Mouse (Mus musculus): ENCODE data around the gene Cchcr1. TPM values are rescaled to one million over a fixed set of nuclear protein-coding genes. Genes with fewer than 3 reads are reported as not detected.

The Cchcr1 gene
- total RNA-seq, 4 experiments from 2014 or later: 12.0 to 18.7 (median 13.8) TPM

- no peak for DNase-seq (ENCODE audit: low spot score in 2 of 2)
These were observed 2.1 kb upstream of the Cchcr1 start for GRCm38 (mm10) chr17:35514756-35515155.

- DNase-seq (ENCODE audit: low spot score in 2 of 2): peak in 1 of 2 experiments; percentile 18
These were observed 824 bp upstream of the Cchcr1 start for GRCm38 (mm10) chr17:35515911-35516640.

- DNase-seq (ENCODE audit: low spot score in 2 of 2): no peak
These were observed 626 bp downstream of the Cchcr1 start for GRCm38 (mm10) chr17:35517526-35517925.

- no peak for DNase-seq (ENCODE audit: low spot score in 2 of 2)
These were observed 7.5 kb downstream of the Cchcr1 start for GRCm38 (mm10) chr17:35524354-35524753.

GRCm38 (mm10) chr17:35526644-35527043 is 9.7 kb downstream of the Cchcr1 start:
- no peak for DNase-seq (ENCODE audit: low spot score in 2 of 2)

GRCm38 (mm10) chr17:35532360-35532759 is 15.5 kb downstream of the Cchcr1 start:
- DNase-seq (ENCODE audit: low spot score in 2 of 2): no peak

GRCm38 (mm10) chr17:35532901-35533300 is 16.0 kb downstream of the Cchcr1 start, which contains the start of gene Psors1c2:
Gene Psors1c2 (plus strand): TSS chr17:35533201.
- DNase-seq (ENCODE audit: low spot score in 2 of 2): no peak

- DNase-seq (ENCODE audit: low spot score in 2 of 2): peak; percentile 55 to 61
These were observed 17.4 kb downstream of the Cchcr1 start for GRCm38 (mm10) chr17:35534343-35534742.

- DNase-seq (ENCODE audit: low spot score in 2 of 2): peak in 1 of 2 experiments; percentile 61
These were observed 20.5 kb downstream of the Cchcr1 start for GRCm38 (mm10) chr17:35537421-35537820.

GRCm38 (mm10) chr17:35538476-35538875 is 21.6 kb downstream of the Cchcr1 start:
- DNase-seq (ENCODE audit: low spot score in 2 of 2): no peak

- DNase-seq (ENCODE audit: low spot score in 2 of 2): no peak
These were observed 22.6 kb downstream of the Cchcr1 start for GRCm38 (mm10) chr17:35539540-35539939.

GRCm38 (mm10) chr17:35542761-35543411 is 26.0 kb downstream of the Cchcr1 start:
- no peak for DNase-seq (ENCODE audit: low spot score in 2 of 2)

GRCm38 (mm10) chr17:35543412-35543861 is 26.5 kb downstream of the Cchcr1 start:
- no peak for DNase-seq (ENCODE audit: low spot score in 2 of 2)

- DNase-seq (ENCODE audit: low spot score in 2 of 2): no peak
These were observed 27.1 kb downstream of the Cchcr1 start for GRCm38 (mm10) chr17:35544001-35544400.

- DNase-seq (ENCODE audit: low spot score in 2 of 2): peak in 1 of 2 experiments; percentile 46
These were observed 27.8 kb downstream of the Cchcr1 start for GRCm38 (mm10) chr17:35544680-35545079.

GRCm38 (mm10) chr17:35547465-35547864 is 30.6 kb downstream of the Cchcr1 start:
- no peak for DNase-seq (ENCODE audit: low spot score in 2 of 2)

- no peak for DNase-seq (ENCODE audit: low spot score in 2 of 2)
These were observed 31.7 kb downstream of the Cchcr1 start for GRCm38 (mm10) chr17:35548636-35549035.

GRCm38 (mm10) chr17:35549437-35550142 is 32.7 kb downstream of the Cchcr1 start:
- DNase-seq (ENCODE audit: low spot score in 2 of 2): peak; percentile 63 to 89

- no peak for DNase-seq (ENCODE audit: low spot score in 2 of 2)
These were observed 33.2 kb downstream of the Cchcr1 start for GRCm38 (mm10) chr17:35550143-35550494.

- no peak for DNase-seq (ENCODE audit: low spot score in 2 of 2)
These were observed 34.0 kb downstream of the Cchcr1 start for GRCm38 (mm10) chr17:35550871-35551270.

- DNase-seq (ENCODE audit: low spot score in 2 of 2): no peak
These were observed 35.0 kb downstream of the Cchcr1 start, which contains the start of gene Cdsn for GRCm38 (mm10) chr17:35551881-35552414. Gene Cdsn (plus strand): TSS chr17:35552128.

GRCm38 (mm10) chr17:35554321-35554720 is 37.4 kb downstream of the Cchcr1 start:
- DNase-seq (ENCODE audit: low spot score in 2 of 2): no peak
